Mouse (Mus musculus): Measurements from ENCODE around the gene Hpgd. TPM values are rescaled to one million over a fixed set of nuclear protein-coding genes. Genes with fewer than 3 reads are reported as not detected.

Gene Hpgd
- polyA plus RNA-seq, 1 experiment from 2014 or later = 29.9 TPM

DNA sequence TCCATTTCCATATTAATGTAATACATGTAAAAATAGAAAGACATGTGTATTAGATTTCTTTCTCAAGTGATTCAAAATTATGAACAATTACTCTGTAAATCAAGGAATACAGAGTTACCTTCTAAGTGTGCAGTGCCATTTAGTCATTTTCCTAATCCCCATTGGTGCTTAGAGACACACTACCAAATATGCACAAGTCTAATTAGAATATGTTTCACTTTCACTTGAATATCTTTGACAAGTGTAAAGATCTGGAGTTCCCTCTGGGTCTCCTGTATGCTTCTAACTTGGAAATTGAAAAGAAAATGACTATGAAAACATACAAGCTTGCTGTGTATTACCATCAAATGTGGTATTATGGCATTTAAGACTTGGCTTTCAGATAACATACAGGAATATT, 19.1 kb upstream of the Hpgd start:
- ATAC-seq (replicated peaks; ENCODE audit: low FRiP score, low read depth) = no peak
- Histone ChIP-seq H3K9ac (ENCODE audit: low read depth, low read length) (no peak overlapping the region), H3K27ac (no peak overlapping the region), H3K4me3 (replicated peaks; ENCODE audit: low read depth, low read length) (no peak overlapping the region), H3K4me1 (replicated peaks; ENCODE audit: insufficient read depth, low read length) (no peaks in the 10 kb centered on the region), H3K36me3 (ENCODE audit: insufficient read depth, low read length) (no peaks in the 10 kb centered on the region), H3K4me2 (ENCODE audit: low read length) (no peak overlapping the region), H3K27me3 (ENCODE audit: insufficient read depth, low read length) (no peaks in the 10 kb centered on the region), H3K9me3 (replicated peaks; ENCODE audit: low read length) (no peaks in the 10 kb centered on the region)
- no peak for DNase-seq (ENCODE audit: low spot score)
- no peak for TF ChIP-seq CTCF (IDR thresholded peaks at IDR 0.05; ENCODE audit: low read depth)

DNA sequence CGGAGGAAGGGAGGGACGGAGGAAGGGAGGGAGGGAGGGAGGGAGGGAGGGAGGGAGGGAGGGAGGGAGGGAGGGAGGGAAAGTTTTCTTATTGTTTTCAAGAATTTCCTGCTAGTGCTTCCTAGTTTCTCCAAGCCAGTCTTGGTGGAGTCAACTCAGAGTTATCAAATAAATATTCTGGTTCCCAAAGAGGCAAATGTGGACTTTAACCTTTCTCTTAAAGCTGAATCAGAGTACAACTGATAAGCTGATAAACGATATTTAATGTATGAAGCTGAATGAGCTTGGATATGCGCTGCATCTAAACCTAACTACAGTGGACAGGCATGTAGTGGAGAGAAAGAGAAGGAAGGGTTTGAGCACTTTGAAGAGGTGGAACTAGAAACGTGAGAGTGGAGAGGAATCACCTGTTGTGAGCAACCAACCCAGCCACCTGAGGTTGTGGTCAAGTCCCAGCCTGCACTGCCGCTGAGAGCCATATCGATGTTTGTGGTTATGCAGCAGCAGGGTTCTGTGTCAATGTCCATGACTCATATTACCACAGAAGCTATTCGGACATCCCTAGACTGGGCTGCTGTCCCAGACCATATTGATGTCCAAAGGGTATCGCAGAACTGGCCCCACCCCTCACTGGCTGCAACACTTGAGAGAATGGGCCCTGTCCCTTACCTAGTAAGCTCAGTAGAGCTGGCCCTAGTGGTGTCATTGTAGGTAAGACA, 16.4 kb upstream of the Hpgd start:
- H3K9me3 ChIP-seq (replicated peaks; ENCODE audit: low read length) = no peaks in the 10 kb centered on the region
- no peak for TF ChIP-seq CTCF (IDR thresholded peaks at IDR 0.05; ENCODE audit: low read depth)
- no peak overlapping the region for H3K4me3 ChIP-seq (replicated peaks; ENCODE audit: low read depth, low read length)
- no peak overlapping the region for H3K9ac ChIP-seq (ENCODE audit: low read depth, low read length)
- no peaks in the 10 kb centered on the region for H3K36me3 ChIP-seq (ENCODE audit: insufficient read depth, low read length)
- H3K27ac ChIP-seq = no peak overlapping the region
- DNase-seq (ENCODE audit: low spot score) (no peak), ATAC-seq (replicated peaks; ENCODE audit: low FRiP score, low read depth) (no peak)
- no peak overlapping the region for H3K4me2 ChIP-seq (ENCODE audit: low read length)
- H3K4me1 ChIP-seq (replicated peaks; ENCODE audit: insufficient read depth, low read length) = no peaks in the 10 kb centered on the region
- WGBS = 78% methylated on average over 7 of the region's 9 CpGs
- H3K27me3 ChIP-seq (ENCODE audit: insufficient read depth, low read length) = no peaks in the 10 kb centered on the region

DNA sequence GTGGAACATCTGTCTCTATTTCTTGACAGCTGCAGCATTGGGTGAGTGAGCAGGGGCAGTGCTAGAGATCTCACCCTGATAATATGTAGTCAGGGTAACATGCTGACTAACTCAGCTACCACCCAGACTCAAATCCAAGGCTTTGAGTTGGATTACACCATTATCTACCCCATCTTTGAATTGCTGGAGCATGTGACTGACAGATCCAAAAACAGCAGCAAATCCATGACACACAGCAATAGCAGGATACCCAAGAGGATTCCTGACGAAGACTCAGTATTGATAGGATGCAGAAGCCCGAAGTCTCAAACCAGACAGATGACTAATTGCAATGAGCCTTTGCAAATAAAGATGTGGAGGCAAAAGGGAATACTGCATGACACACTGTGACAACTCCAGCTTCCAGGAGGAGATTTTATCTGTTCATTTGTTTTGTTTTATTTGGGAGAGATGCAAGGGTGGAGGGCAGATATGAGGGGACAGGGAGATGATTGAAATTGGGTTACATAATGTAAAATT, 15.8 kb upstream of the Hpgd start:
- ATAC-seq (replicated peaks; ENCODE audit: low FRiP score, low read depth) = no peak
- 75% methylated on average over 2 of the region's 2 CpGs for WGBS

DNA sequence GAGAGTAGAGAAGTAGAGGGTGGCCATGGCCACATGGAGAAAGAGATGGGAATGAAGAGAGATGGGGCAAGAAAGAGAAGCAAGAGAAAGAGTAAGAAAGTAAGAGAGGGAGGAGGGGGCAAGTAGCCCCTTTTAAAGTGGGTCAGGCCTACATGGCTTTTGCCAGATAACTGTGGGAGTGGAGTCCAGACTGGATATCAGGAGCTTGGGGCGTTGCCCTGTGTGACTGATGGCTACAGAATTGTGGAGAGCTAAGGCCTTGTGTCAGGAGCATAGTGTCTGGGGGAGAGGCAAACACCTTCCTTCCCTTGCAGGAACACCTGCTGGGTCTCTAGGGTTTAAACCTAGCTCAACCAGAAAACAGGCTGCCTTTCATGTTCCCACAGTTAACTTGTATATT, 10.4 kb upstream of the Hpgd start:
- no peak overlapping the region for H3K4me2 ChIP-seq (ENCODE audit: low read length)
- no peak overlapping the region for H3K4me3 ChIP-seq (replicated peaks; ENCODE audit: low read depth, low read length)
- no peaks in the 10 kb centered on the region for H3K27me3 ChIP-seq (ENCODE audit: insufficient read depth, low read length)
- peaks cover 7% of the 10 kb centered on the region; the same call in 1 of the 2 replicates for H3K4me1 ChIP-seq (replicated peaks; ENCODE audit: insufficient read depth, low read length)
- WGBS = 61% methylated on average over 1 of the region's 1 CpGs
- no peaks in the 10 kb centered on the region for H3K9me3 ChIP-seq (replicated peaks; ENCODE audit: low read length)
- no peak overlapping the region for H3K9ac ChIP-seq (ENCODE audit: low read depth, low read length)
- no peaks in the 10 kb centered on the region for H3K36me3 ChIP-seq (ENCODE audit: insufficient read depth, low read length)
- H3K27ac ChIP-seq = peak overlapping the region; percentile 73
- ATAC-seq (replicated peaks; ENCODE audit: low FRiP score, low read depth) (no peak), DNase-seq (ENCODE audit: low spot score) (no peak)
- TF ChIP-seq CTCF (IDR thresholded peaks at IDR 0.05; ENCODE audit: low read depth) = no peak

More for the DNA sequence above, 15.8 kb upstream of the Hpgd start:
- no peak for TF ChIP-seq CTCF (IDR thresholded peaks at IDR 0.05; ENCODE audit: low read depth)
- Histone ChIP-seq H3K9ac (ENCODE audit: low read depth, low read length) (no peak overlapping the region), H3K4me1 (replicated peaks; ENCODE audit: insufficient read depth, low read length) (no peaks in the 10 kb centered on the region), H3K9me3 (replicated peaks; ENCODE audit: low read length) (no peaks in the 10 kb centered on the region), H3K27ac (no peak overlapping the region), H3K4me3 (replicated peaks; ENCODE audit: low read depth, low read length) (no peak overlapping the region), H3K4me2 (ENCODE audit: low read length) (no peak overlapping the region), H3K36me3 (ENCODE audit: insufficient read depth, low read length) (no peaks in the 10 kb centered on the region), H3K27me3 (ENCODE audit: insufficient read depth, low read length) (no peaks in the 10 kb centered on the region)
- DNase-seq (ENCODE audit: low spot score) = no peak

DNA sequence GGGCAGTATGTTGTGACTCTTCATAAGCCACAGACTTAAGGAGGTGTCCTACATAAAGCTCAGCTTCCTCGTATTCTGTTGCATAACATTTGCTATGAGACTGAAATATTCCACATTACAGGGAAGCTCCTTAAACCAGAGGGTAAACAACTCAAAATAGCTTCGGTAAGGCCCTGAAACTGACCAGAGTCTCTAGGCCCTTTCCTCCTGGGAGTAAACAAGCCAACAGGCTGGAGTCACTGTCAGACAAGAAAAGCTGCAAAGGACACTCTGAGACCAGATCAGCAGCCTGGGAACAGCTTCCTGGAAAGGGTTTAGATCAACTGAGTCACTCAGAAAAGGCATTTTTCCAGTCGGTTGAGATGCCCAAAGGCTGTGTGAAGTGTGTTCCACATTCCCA, 9.4 kb upstream of the Hpgd start:
- ATAC-seq (replicated peaks; ENCODE audit: low FRiP score, low read depth) (0 out of 2 replicates have a peak, but pooled peaks have one; percentile 3), DNase-seq (ENCODE audit: low spot score) (peak; percentile 40)

DNA sequence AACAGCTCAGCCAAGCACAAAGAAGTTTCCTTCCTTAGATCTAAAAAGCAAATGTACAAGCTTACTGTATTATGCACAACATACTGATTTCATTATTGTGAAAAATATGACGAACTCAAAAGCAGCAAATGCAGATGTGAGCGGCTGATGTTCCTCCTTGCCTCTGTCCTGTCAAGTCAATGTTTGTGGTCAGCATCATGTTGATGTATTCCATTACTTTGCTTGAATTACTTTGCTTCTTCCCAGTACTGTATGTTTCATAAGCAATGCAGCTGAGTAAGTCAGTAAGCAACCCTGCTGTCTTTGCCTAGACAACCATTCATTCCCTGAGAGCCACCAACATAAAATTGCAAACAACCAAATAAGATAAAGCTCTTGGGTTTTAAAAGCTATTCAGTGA, 7.7 kb upstream of the Hpgd start:
- H3K27me3 ChIP-seq (ENCODE audit: insufficient read depth, low read length) = no peaks in the 10 kb centered on the region
- H3K4me1 ChIP-seq (replicated peaks; ENCODE audit: insufficient read depth, low read length) = peaks cover 7% of the 10 kb centered on the region; the same call in 1 of the 2 replicates
- no peak overlapping the region for H3K4me3 ChIP-seq (replicated peaks; ENCODE audit: low read depth, low read length)
- no peak overlapping the region for H3K4me2 ChIP-seq (ENCODE audit: low read length)
- DNase-seq (ENCODE audit: low spot score) = no peak
- WGBS = 91% methylated on average over 2 of the region's 2 CpGs
- no peak overlapping the region for H3K27ac ChIP-seq
- no peaks in the 10 kb centered on the region for H3K9me3 ChIP-seq (replicated peaks; ENCODE audit: low read length)
- H3K9ac ChIP-seq (ENCODE audit: low read depth, low read length) = no peak overlapping the region
- no peak for TF ChIP-seq CTCF (IDR thresholded peaks at IDR 0.05; ENCODE audit: low read depth)
- ATAC-seq (replicated peaks; ENCODE audit: low FRiP score, low read depth) = no peak
- H3K36me3 ChIP-seq (ENCODE audit: insufficient read depth, low read length) = no peaks in the 10 kb centered on the region

More for the DNA sequence above, 9.4 kb upstream of the Hpgd start:
- Histone ChIP-seq H3K9me3 (replicated peaks; ENCODE audit: low read length) (no peaks in the 10 kb centered on the region), H3K4me3 (replicated peaks; ENCODE audit: low read depth, low read length) (no peak overlapping the region), H3K27ac (peak overlapping the region; percentile 42; the same call in 1 of the 2 replicates), H3K9ac (ENCODE audit: low read depth, low read length) (no peak overlapping the region), H3K36me3 (ENCODE audit: insufficient read depth, low read length) (no peaks in the 10 kb centered on the region), H3K4me1 (replicated peaks; ENCODE audit: insufficient read depth, low read length) (peaks cover 7% of the 10 kb centered on the region; the same call in 1 of the 2 replicates), H3K27me3 (ENCODE audit: insufficient read depth, low read length) (no peaks in the 10 kb centered on the region), H3K4me2 (ENCODE audit: low read length) (no peak overlapping the region)
- TF ChIP-seq CTCF (IDR thresholded peaks at IDR 0.05; ENCODE audit: low read depth) = no peak
- whole genome bisulfite sequencing = 14% methylated on average over 3 of the region's 3 CpGs

Measured in kidney, postnatal 0 days (tissue).